Mouse (Mus musculus): ENCODE measurements around the gene Sarm1. TPM values are rescaled to one million over a fixed set of nuclear protein-coding genes. Genes with fewer than 3 reads are reported as not detected.

Sarm1 gene
- total RNA-seq, 2 experiments from 2014 or later = 39.9 to 41.1 TPM

Other genes starting within 250 kb of the Sarm1 start
- 100 to 1,000 TPM; 194 to 217 TPM for gene 2610507B11Rik, start 236.0 kb downstream of the Sarm1 start, total RNA-seq (2021)
- 1 to 10 TPM; 7.2 to 7.8 TPM for gene BC030499, start 206.9 kb downstream of the Sarm1 start, total RNA-seq (2021)
- gene Spag5, start 196.2 kb downstream of the Sarm1 start, total RNA-seq (2021) = 10 to 100 TPM in 1 of 2 experiments, 1 to 10 TPM in 1; 6.9 to 10.1 TPM
- 100 to 1,000 TPM; 781 to 864 TPM for gene Aldoc, start 174.8 kb downstream of the Sarm1 start, total RNA-seq (2021)
- 10 to 100 TPM; 57.9 to 59.0 TPM for gene Pigs, start 169.3 kb downstream of the Sarm1 start, total RNA-seq (2021)
- gene Unc119, start 154.3 kb downstream of the Sarm1 start, total RNA-seq (2021) = 10 to 100 TPM; 31.6 to 36.4 TPM
- not detected for gene Foxn1, start 111.2 kb downstream of the Sarm1 start, total RNA-seq (2021)
- not detected for gene Slc13a2, start 75.5 kb downstream of the Sarm1 start, total RNA-seq (2021)
- gene Slc46a1, start 32.1 kb downstream of the Sarm1 start, total RNA-seq (2021) = 10 to 100 TPM in 1 of 2 experiments, 1 to 10 TPM in 1; 9.5 to 11.3 TPM
- gene Vtn, start 1.3 kb upstream of the Sarm1 start, total RNA-seq (2021) = 10 to 100 TPM; 54.2 to 70.1 TPM
- 1 to 10 TPM; 4.5 to 4.9 TPM for gene Sebox, start 5.7 kb upstream of the Sarm1 start, total RNA-seq (2021)
- 10 to 100 TPM; 43.0 to 44.0 TPM for gene Tmem199, start 14.4 kb upstream of the Sarm1 start, total RNA-seq (2021)
- 100 to 1,000 TPM; 116 to 121 TPM for gene Poldip2, start 14.4 kb upstream of the Sarm1 start, total RNA-seq (2021)
- 10 to 100 TPM; 32.1 to 32.6 TPM for gene Tnfaip1, start 38.6 kb upstream of the Sarm1 start, total RNA-seq (2021)
- 10 to 100 TPM; 75.1 to 79.0 TPM for gene Ift20, start 38.6 kb upstream of the Sarm1 start, total RNA-seq (2021)
- gene Tmem97, start 53.0 kb upstream of the Sarm1 start, total RNA-seq (2021) = 10 to 100 TPM; 11.1 to 12.7 TPM
- gene Nlk, start 199.6 kb upstream of the Sarm1 start, total RNA-seq (2021) = 10 to 100 TPM; 43.7 to 45.9 TPM

Measured in layer of hippocampus, postnatal 36 days (tissue).